Mouse (Mus musculus): ENCODE measurements around the gene Defb19. TPM values are rescaled to one million over a fixed set of nuclear protein-coding genes. Genes with fewer than 3 reads are reported as not detected.

Gene Defb19
- not detected in 2 replicates for polyA plus RNA-seq (2014; fragmentation: Nextera tagmentation; extraction: Ambion mirVana)

DNA sequence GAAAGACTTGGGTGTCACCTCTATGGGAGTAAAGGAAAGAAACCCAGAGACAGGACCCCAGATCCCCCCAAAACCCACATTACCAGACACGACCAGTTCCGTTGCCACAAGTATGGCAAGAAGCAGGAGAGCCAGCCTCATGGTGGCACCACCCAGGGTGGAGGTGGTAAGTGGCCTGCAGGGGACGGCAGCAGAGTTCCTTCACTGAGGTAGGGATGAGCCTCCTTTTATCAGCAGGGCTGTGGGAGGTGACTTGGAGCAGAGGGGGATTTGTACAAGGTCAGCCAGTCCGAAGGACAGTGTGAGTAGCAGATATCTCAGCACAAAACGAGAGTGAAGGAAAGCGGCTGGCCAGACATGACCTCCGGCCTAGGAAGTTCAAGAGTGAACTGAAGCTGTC is at the start of gene Defb19:
Defb19 (minus strand) TSS at position 206 of the 400 bp plus-strand sequence.
- Histone ChIP-seq H3K27ac (replicated peaks; ENCODE audit: low read depth, low read length) (no peak within 1 kb of the TSS), H3K4me2 (ENCODE audit: low read depth, low read length) (no peak within 1 kb of the TSS), H3K9ac (replicated peaks; ENCODE audit: low read length) (no peak within 1 kb of the TSS), H3K36me3 (replicated peaks; ENCODE audit: control insufficient read depth, insufficient read depth, low read depth, low read length) (no peaks in the 10 kb centered on the region), H3K4me1 (ENCODE audit: control insufficient read depth, insufficient read depth, low read length) (no peaks in the 10 kb centered on the region), H3K27me3 (ENCODE audit: control insufficient read depth, insufficient read depth, low read length) (no peaks in the 10 kb centered on the region), H3K9me3 (replicated peaks; ENCODE audit: control insufficient read depth, low read length) (no peaks in the 10 kb centered on the region), H3K4me3 (ENCODE audit: low read depth, low read length) (no peak within 1 kb of the TSS)
- WGBS: 57% methylated on average over 7 of the region's 7 CpGs
- ATAC-seq (replicated peaks; ENCODE audit: insufficient number of reproducible peaks, low FRiP score, low TSS enrichment, low read depth): no peak
- no peak for DNase-seq (ENCODE audit: low spot score)

DNA sequence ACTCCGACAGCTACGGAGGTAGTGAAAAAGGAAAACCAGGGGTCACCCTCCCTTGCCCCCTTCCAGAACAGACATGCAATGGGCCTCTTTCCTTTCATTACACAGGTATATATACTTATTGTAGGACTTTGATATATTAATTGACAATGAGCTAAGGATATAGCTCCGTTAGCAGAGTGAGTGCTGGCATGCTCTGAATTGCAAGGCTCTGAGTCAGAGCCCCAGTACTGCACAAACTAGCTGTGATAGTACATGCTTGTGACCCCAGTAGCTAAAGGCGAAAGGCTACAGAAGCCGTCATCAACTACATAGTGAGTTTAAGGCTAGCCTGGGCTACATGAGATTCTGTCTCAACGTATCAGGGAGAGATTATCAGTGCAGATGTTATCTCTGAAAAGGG is 49.8 kb upstream of the Defb19 start:
- ATAC-seq (replicated peaks; ENCODE audit: insufficient number of reproducible peaks, low FRiP score, low TSS enrichment, low read depth) (no peak), DNase-seq (ENCODE audit: low spot score) (no peak)
- H3K4me3 ChIP-seq (ENCODE audit: low read depth, low read length): no peak overlapping the region
- H3K27ac ChIP-seq (replicated peaks; ENCODE audit: low read depth, low read length): no peak overlapping the region
- peaks cover 2% of the 10 kb centered on the region; the same call in 1 of the 2 replicates for H3K4me1 ChIP-seq (ENCODE audit: control insufficient read depth, insufficient read depth, low read length)
- WGBS: 88% methylated on average over 6 of the region's 6 CpGs
- peaks cover 33% of the 10 kb centered on the region for H3K27me3 ChIP-seq (ENCODE audit: control insufficient read depth, insufficient read depth, low read length)
- H3K36me3 ChIP-seq (replicated peaks; ENCODE audit: control insufficient read depth, insufficient read depth, low read depth, low read length): no peaks in the 10 kb centered on the region
- no peak overlapping the region for H3K4me2 ChIP-seq (ENCODE audit: low read depth, low read length)
- no peaks in the 10 kb centered on the region for H3K9me3 ChIP-seq (replicated peaks; ENCODE audit: control insufficient read depth, low read length)
- H3K9ac ChIP-seq (replicated peaks; ENCODE audit: low read length): no peak overlapping the region

DNA sequence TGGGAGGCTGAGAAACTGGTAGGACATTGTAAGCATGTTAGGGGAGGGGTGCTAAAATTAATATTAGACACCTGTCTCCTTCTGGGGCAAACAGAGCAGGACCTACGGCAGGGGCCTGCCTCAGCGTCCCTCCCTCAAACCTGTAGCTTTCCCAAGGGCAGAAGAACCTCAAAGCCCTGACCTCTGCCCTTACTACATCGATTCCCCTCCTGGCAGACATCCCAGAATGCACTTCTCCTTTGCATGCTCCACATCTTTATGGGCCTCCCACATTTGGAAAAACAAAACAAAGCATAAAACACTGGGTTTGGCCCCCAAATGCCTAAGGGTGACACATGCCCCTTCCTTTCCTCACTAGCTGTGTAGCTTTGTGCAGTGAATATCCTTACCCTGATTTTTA is 49.1 kb upstream of the Defb19 start:
- no peaks in the 10 kb centered on the region for H3K9me3 ChIP-seq (replicated peaks; ENCODE audit: control insufficient read depth, low read length)
- peaks cover 2% of the 10 kb centered on the region; the same call in 1 of the 2 replicates for H3K4me1 ChIP-seq (ENCODE audit: control insufficient read depth, insufficient read depth, low read length)
- peaks cover 33% of the 10 kb centered on the region for H3K27me3 ChIP-seq (ENCODE audit: control insufficient read depth, insufficient read depth, low read length)
- 68% methylated on average over 3 of the region's 3 CpGs for WGBS
- H3K36me3 ChIP-seq (replicated peaks; ENCODE audit: control insufficient read depth, insufficient read depth, low read depth, low read length): no peaks in the 10 kb centered on the region
- no peak overlapping the region for H3K27ac ChIP-seq (replicated peaks; ENCODE audit: low read depth, low read length)
- ATAC-seq (replicated peaks; ENCODE audit: insufficient number of reproducible peaks, low FRiP score, low TSS enrichment, low read depth) (no peak), DNase-seq (ENCODE audit: low spot score) (no peak)
- H3K4me3 ChIP-seq (ENCODE audit: low read depth, low read length): no peak overlapping the region
- no peak overlapping the region for H3K9ac ChIP-seq (replicated peaks; ENCODE audit: low read length)
- H3K4me2 ChIP-seq (ENCODE audit: low read depth, low read length): no peak overlapping the region

DNA sequence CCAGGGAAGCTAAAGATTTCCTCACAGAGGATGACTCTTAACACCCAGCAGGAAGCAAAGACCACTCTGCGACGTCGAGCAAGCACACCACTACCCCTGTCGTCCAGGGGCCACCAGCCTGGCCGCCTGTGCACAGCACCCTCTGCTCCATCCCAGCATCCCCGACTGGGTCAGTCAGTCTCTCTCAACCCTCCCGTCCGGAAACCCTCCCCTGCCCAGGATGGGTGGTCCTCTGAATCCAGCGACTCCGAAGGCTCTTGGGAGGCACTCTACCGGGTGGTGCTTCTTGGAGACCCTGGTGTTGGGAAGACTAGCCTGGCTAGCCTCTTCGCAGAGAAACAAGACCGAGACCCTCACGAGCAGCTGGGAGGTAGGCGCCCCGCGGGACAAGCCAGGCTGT is 48.0 kb upstream of the Defb19 start:
- no peak overlapping the region for H3K9ac ChIP-seq (replicated peaks; ENCODE audit: low read length)
- H3K4me3 ChIP-seq (ENCODE audit: low read depth, low read length): no peak overlapping the region
- no peak overlapping the region for H3K4me2 ChIP-seq (ENCODE audit: low read depth, low read length)
- 38% methylated on average over 17 of the region's 17 CpGs for WGBS
- no peak for DNase-seq (ENCODE audit: low spot score)
- ATAC-seq (replicated peaks; ENCODE audit: insufficient number of reproducible peaks, low FRiP score, low TSS enrichment, low read depth): no peak
- no peak overlapping the region for H3K27ac ChIP-seq (replicated peaks; ENCODE audit: low read depth, low read length)
- no peaks in the 10 kb centered on the region for H3K9me3 ChIP-seq (replicated peaks; ENCODE audit: control insufficient read depth, low read length)
- peaks cover 33% of the 10 kb centered on the region for H3K27me3 ChIP-seq (ENCODE audit: control insufficient read depth, insufficient read depth, low read length)
- H3K36me3 ChIP-seq (replicated peaks; ENCODE audit: control insufficient read depth, insufficient read depth, low read depth, low read length): no peaks in the 10 kb centered on the region
- H3K4me1 ChIP-seq (ENCODE audit: control insufficient read depth, insufficient read depth, low read length): peaks cover 2% of the 10 kb centered on the region; the same call in 1 of the 2 replicates

DNA sequence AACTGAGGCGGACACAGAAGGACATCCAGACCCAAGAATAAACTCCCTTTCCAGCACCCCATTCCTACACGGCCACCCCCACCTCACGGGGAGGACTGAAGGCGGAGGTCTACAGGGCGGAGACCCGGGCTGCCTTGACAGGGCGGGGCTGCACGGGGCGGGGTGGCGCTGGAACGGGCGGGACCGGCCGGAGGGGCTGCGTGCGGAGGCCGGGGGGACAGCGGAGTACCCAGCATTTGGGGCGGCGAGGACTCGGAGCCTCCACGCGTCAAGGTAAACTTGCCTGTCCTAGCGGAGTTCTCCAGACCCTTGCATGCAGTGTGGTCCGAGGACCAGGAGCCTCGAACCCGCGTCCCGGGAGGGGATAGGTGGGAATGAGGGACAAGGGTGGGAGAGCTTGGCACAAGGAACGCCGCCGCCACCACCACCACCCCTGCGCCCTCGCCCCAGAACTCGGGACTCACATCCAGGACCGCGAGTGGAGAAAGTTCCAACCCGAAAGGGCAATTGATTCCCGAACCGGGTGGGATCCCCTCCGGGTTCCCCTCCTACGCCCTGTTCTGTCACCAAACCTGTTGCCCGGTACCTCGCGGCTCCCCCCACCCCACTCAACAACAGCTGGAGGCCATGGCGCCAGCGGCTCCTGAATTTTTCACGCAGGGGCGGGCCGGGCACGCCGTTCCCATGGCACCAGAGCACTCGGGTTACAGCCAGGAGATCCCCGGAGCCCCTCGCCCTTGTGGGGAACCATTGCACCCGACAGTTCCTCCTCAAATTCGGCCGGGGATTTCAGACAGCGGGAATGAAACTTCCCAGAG is 46.9 kb upstream of the Defb19 start, which contains the start of gene Rem1:
Rem1 (plus strand) TSS at position 178 of the 818 bp plus-strand sequence.
- Histone ChIP-seq H3K36me3 (replicated peaks; ENCODE audit: control insufficient read depth, insufficient read depth, low read depth, low read length) (no peaks in the 10 kb centered on the region), H3K9me3 (replicated peaks; ENCODE audit: control insufficient read depth, low read length) (no peaks in the 10 kb centered on the region), H3K4me1 (ENCODE audit: control insufficient read depth, insufficient read depth, low read length) (peaks cover 2% of the 10 kb centered on the region; the same call in 1 of the 2 replicates), H3K27ac (replicated peaks; ENCODE audit: low read depth, low read length) (no peak within 1 kb of the TSS), H3K4me3 (ENCODE audit: low read depth, low read length) (peak within 1 kb of the TSS; percentile 34), H3K27me3 (ENCODE audit: control insufficient read depth, insufficient read depth, low read length) (peaks cover 33% of the 10 kb centered on the region), H3K4me2 (ENCODE audit: low read depth, low read length) (peak within 1 kb of the TSS; percentile 56), H3K9ac (replicated peaks; ENCODE audit: low read length) (peak within 1 kb of the TSS; percentile 7)
- WGBS: 2% methylated on average over 57 of the region's 59 CpGs
- ATAC-seq (replicated peaks; ENCODE audit: insufficient number of reproducible peaks, low FRiP score, low TSS enrichment, low read depth) (peak; percentile 55), DNase-seq (ENCODE audit: low spot score) (peak; percentile 59)

DNA sequence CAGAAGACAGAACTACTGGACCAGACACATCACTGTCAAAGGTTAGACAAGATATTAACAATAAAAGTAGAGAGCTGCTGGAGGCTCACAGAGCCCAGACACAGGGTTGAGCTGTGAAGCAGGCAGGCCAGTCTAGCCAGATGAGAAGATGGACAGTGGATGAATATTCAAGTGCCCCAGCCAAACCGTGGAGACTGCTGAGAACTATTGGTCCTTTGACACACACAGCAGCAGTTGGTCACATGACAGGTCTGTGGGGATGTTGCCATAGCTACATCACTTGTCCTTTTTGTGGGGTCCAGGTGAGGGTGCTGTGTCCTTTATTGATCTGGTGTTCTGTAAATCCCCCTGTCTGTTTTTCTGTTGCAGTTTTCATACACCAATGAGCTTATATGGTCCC is 45.1 kb upstream of the Defb19 start:
- Histone ChIP-seq H3K9me3 (replicated peaks; ENCODE audit: control insufficient read depth, low read length) (no peaks in the 10 kb centered on the region), H3K4me1 (ENCODE audit: control insufficient read depth, insufficient read depth, low read length) (peaks cover 2% of the 10 kb centered on the region; the same call in 1 of the 2 replicates), H3K4me3 (ENCODE audit: low read depth, low read length) (no peak overlapping the region), H3K36me3 (replicated peaks; ENCODE audit: control insufficient read depth, insufficient read depth, low read depth, low read length) (no peaks in the 10 kb centered on the region), H3K9ac (replicated peaks; ENCODE audit: low read length) (no peak overlapping the region), H3K27me3 (ENCODE audit: control insufficient read depth, insufficient read depth, low read length) (peaks cover 33% of the 10 kb centered on the region), H3K27ac (replicated peaks; ENCODE audit: low read depth, low read length) (no peak overlapping the region), H3K4me2 (ENCODE audit: low read depth, low read length) (no peak overlapping the region)
- no peak for ATAC-seq (replicated peaks; ENCODE audit: insufficient number of reproducible peaks, low FRiP score, low TSS enrichment, low read depth)
- no peak for DNase-seq (ENCODE audit: low spot score)
- 17% methylated on average over 1 of the region's 1 CpGs for WGBS

DNA sequence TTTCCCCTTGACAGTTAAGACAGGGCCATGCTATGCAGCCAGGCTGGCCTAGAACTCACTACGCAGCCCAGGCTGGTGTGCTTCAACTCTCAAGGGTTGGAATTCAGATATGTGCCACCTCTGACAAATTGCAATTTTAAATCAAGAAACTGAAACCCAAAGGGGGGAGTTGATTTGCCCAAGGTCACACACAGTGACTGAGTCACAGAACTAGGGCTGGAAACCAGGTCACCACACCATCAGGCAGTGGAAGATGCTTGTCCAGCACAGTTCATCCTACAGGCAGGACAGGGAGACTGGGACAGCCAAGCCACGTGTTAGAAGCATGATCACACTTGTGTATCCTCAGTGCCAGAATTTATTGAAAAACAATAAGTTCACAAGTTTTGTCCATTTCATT is 44.5 kb upstream of the Defb19 start:
- Histone ChIP-seq H3K9me3 (replicated peaks; ENCODE audit: control insufficient read depth, low read length) (no peaks in the 10 kb centered on the region), H3K4me3 (ENCODE audit: low read depth, low read length) (no peak overlapping the region), H3K27me3 (ENCODE audit: control insufficient read depth, insufficient read depth, low read length) (peaks cover 33% of the 10 kb centered on the region), H3K4me1 (ENCODE audit: control insufficient read depth, insufficient read depth, low read length) (peaks cover 2% of the 10 kb centered on the region; the same call in 1 of the 2 replicates), H3K27ac (replicated peaks; ENCODE audit: low read depth, low read length) (no peak overlapping the region), H3K9ac (replicated peaks; ENCODE audit: low read length) (no peak overlapping the region), H3K4me2 (ENCODE audit: low read depth, low read length) (no peak overlapping the region), H3K36me3 (replicated peaks; ENCODE audit: control insufficient read depth, insufficient read depth, low read depth, low read length) (no peaks in the 10 kb centered on the region)
- ATAC-seq (replicated peaks; ENCODE audit: insufficient number of reproducible peaks, low FRiP score, low TSS enrichment, low read depth) (no peak), DNase-seq (ENCODE audit: low spot score) (no peak)
- WGBS: 91% methylated on average over 2 of the region's 2 CpGs

DNA sequence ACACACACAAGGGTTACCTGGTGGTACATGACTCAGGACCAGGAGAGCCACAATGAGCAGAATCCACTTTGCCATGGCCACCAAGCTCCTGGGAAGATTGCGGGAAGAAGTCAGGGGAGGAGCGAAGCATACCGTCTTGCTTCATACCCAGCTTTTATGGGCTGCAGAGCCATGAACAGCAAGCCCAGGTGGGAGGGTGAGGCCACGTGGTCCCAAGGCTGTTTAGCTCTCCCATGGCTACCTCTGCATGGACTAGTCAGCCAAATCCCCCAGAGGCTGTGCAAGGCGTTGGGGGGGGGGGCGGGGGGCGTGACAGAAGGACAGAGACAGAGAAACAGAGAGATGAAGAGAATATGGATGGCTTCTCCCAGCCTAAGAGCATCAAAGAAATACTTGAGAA is 42.8 kb upstream of the Defb19 start, which contains the start of gene Defb25:
Defb25 (minus strand) TSS at position 101 of the 400 bp plus-strand sequence.
- H3K4me3 ChIP-seq (ENCODE audit: low read depth, low read length): no peak within 1 kb of the TSS
- H3K9ac ChIP-seq (replicated peaks; ENCODE audit: low read length): no peak within 1 kb of the TSS
- H3K4me2 ChIP-seq (ENCODE audit: low read depth, low read length): no peak within 1 kb of the TSS
- H3K4me1 ChIP-seq (ENCODE audit: control insufficient read depth, insufficient read depth, low read length): peaks cover 2% of the 10 kb centered on the region; the same call in 1 of the 2 replicates
- H3K27ac ChIP-seq (replicated peaks; ENCODE audit: low read depth, low read length): no peak within 1 kb of the TSS
- no peak for DNase-seq (ENCODE audit: low spot score)
- H3K27me3 ChIP-seq (ENCODE audit: control insufficient read depth, insufficient read depth, low read length): peaks cover 22% of the 10 kb centered on the region
- WGBS: 82% methylated on average over 7 of the region's 7 CpGs
- ATAC-seq (replicated peaks; ENCODE audit: insufficient number of reproducible peaks, low FRiP score, low TSS enrichment, low read depth): no peak
- no peaks in the 10 kb centered on the region for H3K36me3 ChIP-seq (replicated peaks; ENCODE audit: control insufficient read depth, insufficient read depth, low read depth, low read length)
- H3K9me3 ChIP-seq (replicated peaks; ENCODE audit: control insufficient read depth, low read length): no peaks in the 10 kb centered on the region
